Mouse (Mus musculus): ENCODE data around the gene Stat3. TPM values are rescaled to one million over a fixed set of nuclear protein-coding genes. Genes with fewer than 3 reads are reported as not detected.

Stat3 gene
- total RNA-seq (2021): 10 to 100 TPM; 35.9 to 39.0 TPM
- long read RNA-seq, full-length matches to known transcripts: 11 of 19 reads
- long read RNA-seq, partial matches to known transcripts: 4 of 19 reads
- long read RNA-seq, other reads (novel, unspliced or antisense): 4 of 19 reads

DNA sequence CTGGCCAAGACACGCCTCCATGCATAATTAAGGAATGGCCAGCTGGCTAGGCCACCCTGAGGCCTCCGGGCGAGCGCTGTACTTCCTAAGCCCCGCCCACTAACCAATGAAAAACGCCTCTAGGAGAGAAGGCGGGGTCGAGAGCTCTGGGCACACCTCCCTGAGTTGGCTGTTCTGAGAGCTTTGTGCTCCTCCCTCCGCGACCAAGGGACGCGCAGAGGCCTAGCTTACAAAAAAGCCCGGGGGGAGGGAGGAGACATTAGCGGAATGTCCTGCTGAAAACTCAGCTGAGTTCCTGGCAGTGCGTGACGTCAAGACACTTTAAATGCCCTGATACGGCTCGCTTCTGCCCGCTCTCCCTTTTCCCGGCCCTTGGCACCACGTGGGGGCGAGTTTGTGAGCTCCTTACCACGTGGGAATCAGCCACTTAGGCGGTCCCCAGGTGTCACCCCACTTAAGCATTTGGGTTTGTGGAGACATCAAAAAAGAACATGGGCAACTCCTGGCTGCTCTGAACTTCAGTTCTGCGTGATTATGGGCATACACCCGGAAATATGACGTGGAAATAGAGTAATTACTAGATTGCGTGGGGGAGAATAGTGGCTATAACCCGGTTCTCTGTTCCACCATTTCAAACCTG is at the start of gene Stat3:
Gene Stat3, minus strand, starts transcription at position 29 of the 640 bp plus-strand sequence.
- DNase-seq (ENCODE audit: low spot score in 2 of 2): peak; percentile 100

- DNase-seq (ENCODE audit: low spot score in 2 of 2): no peak
These were observed 49.3 kb upstream of the Stat3 start for GRCm38 (mm10) chr11:100988674-100989073.

GRCm38 (mm10) chr11:100985607-100986006 is 46.3 kb upstream of the Stat3 start:
- DNase-seq (ENCODE audit: low spot score in 2 of 2): no peak

GRCm38 (mm10) chr11:100983778-100984131 is 44.4 kb upstream of the Stat3 start:
- no peak for DNase-seq (ENCODE audit: low spot score in 2 of 2)

- DNase-seq (ENCODE audit: low spot score in 2 of 2): peak; percentile 87 to 89
These were observed 43.9 kb upstream of the Stat3 start for GRCm38 (mm10) chr11:100983125-100983777.

DNA sequence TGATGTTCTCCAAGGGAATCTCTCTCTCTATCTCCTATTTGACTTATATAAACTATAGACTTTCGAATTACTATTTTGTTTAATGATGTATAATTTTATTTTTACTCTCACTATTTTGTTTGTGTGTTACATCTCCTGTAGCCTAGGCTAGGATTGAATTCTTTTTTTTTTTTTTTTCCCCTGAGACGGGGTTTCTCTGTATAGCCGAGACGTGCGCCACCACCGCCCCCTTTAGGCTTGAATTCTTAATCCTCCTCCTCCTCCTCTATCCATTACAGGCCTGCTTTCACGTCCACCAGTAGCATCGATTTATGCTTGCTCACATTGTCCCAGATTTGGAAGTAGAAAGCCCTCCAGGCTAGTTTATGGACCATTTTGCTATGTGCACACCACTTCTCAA is 42.7 kb upstream of the Stat3 start:
- DNase-seq (ENCODE audit: low spot score in 2 of 2): no peak

DNA sequence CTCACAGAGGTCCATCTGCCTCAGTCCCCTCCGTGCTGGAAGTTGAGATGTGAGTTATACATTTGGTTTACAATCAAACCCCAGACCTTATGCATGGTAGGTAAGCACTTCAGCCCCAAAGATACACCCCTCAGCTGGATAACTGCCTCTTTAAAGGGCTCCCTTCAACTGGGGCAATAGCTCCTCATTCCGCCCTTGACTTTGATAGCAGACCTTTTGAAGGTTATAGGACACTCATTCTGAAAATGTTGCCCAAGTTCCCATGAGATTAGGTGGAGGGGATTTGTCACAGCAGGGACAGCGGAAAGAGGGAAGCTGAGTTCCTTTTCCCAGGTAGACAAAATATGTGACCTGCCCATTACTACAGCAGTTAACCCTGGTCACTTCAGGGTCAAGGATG is 41.9 kb upstream of the Stat3 start:
- DNase-seq (ENCODE audit: low spot score in 2 of 2): no peak

DNA sequence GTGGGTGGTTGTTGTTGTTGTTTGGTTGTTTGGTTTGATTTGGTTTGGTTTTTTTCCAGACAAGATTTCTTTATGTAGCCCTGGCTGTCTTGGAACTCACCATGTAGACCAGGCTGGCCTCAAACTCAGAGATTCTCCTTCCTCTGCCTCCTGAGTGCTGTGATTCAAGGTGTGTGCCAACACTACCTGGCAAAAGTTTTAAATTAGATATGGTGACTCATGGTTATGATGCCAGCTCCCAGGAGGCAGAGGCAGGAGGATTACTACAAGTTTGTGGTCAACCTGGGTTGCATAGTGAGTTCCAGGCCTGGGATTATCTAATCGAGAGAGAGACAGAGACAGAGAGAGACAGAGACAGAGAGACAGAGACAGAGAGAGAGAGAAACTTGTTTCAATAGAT is 41.1 kb upstream of the Stat3 start:
- DNase-seq (ENCODE audit: low spot score in 2 of 2): no peak

- DNase-seq (ENCODE audit: low spot score in 2 of 2): no peak
These were observed 40.5 kb upstream of the Stat3 start for GRCm38 (mm10) chr11:100979887-100980286.

GRCm38 (mm10) chr11:100975241-100975640 is 35.9 kb upstream of the Stat3 start:
- no peak for DNase-seq (ENCODE audit: low spot score in 2 of 2)

DNA sequence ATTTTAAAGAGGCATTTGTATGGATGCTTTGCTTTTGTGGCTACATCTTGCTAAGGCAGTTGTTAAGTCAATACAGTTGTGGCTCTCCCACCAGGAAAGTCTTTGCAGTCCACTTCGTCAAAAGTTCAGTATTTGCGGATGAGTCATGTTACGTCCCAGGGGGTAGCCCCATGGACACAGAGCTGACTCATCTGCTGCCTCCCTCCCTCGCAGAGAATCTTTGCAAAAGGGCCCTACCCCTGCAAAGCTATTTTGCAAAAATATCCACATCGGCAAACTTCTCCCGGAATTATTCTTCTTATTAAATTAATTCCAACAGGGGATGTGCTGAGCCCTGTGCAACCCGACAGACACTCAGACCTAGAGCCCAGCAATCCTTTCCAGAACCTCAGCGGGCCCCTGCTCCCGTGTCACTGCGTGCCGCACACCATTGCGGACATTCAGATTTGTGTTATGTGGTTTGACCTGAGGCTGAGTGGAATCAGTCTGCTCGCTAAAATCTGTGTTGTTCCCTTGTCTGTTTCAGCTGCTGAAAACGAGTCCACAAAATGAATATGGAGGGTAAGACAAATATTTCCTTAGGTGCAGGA is 35.1 kb upstream of the Stat3 start:
- no peak for DNase-seq (ENCODE audit: low spot score in 2 of 2)

- DNase-seq (ENCODE audit: low spot score in 2 of 2): no peak
These were observed 33.9 kb upstream of the Stat3 start for GRCm38 (mm10) chr11:100973245-100973644.

DNA sequence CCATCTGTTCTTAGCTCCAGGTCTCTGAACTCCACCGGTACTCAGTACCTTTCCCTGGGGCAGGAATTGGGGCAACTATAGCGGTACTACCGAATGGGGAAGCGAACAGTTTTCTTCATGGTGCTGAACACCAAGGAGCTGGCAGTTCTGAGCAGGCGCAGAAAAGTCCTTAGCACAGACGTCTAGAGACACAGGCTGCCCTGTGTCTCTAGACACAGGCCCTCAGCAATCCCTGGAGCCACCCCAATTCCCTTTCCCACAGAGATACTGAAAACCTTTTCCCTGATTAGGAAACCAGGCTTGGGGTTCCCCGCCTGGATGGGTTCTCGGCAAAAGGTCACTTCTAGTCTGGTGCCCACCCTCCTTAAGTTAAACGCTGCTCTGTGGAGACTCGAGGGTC is 32.1 kb upstream of the Stat3 start:
- DNase-seq (ENCODE audit: low spot score in 2 of 2): no peak

- DNase-seq (ENCODE audit: low spot score in 2 of 2): peak; percentile 69 to 76
These were observed 31.2 kb upstream of the Stat3 start, which contains the start of gene Cavin1 for GRCm38 (mm10) chr11:100970557-100970937. Gene Cavin1 (minus strand): TSS chr11:100970887.

- DNase-seq (ENCODE audit: low spot score in 2 of 2): peak in 1 of 2 experiments; percentile 33
These were observed 30.6 kb upstream of the Stat3 start for GRCm38 (mm10) chr11:100969744-100970556.

- no peak for DNase-seq (ENCODE audit: low spot score in 2 of 2)
These were observed 29.9 kb upstream of the Stat3 start for GRCm38 (mm10) chr11:100969189-100969743.

DNA sequence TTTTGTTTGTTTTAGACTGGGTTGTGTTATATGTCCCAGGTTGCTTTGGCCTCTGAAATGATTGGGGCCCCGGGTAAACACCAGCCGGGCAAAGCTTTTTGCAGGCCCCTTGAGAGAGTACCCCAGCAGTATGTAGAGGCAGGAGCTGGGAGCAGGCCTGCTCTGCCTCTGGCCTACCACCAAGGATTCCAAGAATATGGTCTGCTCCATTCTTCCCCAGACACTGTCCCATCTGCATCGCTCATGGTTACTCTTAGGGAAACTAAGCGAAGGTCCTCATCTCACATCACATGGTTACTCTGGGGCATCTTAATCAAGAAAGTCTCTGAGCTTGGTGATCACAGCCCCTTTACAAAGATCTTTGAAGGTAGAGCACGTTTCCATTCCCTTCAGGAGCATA is 29.2 kb upstream of the Stat3 start:
- DNase-seq (ENCODE audit: low spot score in 2 of 2): no peak

GRCm38 (mm10) chr11:100967881-100968420 is 28.6 kb upstream of the Stat3 start:
- DNase-seq (ENCODE audit: low spot score in 2 of 2): no peak

DNA sequence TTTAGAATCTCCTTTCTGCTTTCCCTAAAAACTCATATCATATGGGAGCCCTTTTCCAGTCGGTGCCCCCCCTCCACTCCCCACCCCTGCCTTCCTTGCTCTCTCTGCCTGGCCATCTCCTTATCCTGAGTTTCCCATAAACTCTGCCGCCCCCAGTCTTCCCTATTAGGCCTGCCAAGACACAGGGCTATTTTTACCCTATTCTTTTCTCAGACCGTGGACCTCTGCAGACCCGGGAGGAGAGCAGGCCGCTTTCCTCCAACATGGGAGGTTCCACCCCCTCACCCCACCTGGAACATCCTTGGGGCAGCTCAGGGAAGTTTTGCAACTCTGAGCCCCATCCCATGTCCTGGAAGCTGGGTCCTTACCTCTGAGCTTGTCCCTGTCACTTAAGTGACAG is 28.0 kb upstream of the Stat3 start:
- DNase-seq (ENCODE audit: low spot score in 2 of 2): no peak

DNA sequence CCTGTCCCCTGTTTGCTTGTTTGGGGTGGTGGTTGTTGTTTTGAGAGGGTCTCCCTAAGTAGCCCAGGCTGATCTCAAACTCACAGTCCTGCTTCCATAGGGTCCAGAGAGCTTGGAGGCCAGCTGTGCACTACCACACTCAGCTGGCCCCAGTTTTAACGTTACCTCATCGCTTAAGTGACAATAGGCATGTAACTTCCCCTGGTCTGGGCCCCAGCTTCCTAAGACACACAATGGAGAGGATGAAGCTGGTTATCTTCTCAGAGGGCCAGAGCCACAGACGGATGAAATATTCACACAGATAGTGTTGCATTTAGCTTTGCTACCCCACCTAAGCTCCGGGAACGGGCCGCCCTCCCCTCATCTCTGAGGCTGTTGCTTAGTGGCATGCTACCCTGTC is 26.4 kb upstream of the Stat3 start:
- no peak for DNase-seq (ENCODE audit: low spot score in 2 of 2)
